Mouse (Mus musculus) heart, embryonic 12.5 days (tissue): ENCODE data around the gene Fndc3a. TPM values are rescaled to one million over a fixed set of nuclear protein-coding genes. Genes with fewer than 3 reads are reported as not detected.

Source experiments
- ATAC-seq: fragments of 200-750 bp; cut with Nextera tagmentation; 2 replicates; pipeline ENCODE4 v1.8.0; 2017; ENCODE audit warnings: moderate TSS enrichment, moderate library complexity; ENCODE audit not compliant: insufficient number of reproducible peaks, low FRiP score
- H3K27ac ChIP-seq: fragments of 300-500 bp; sonication (generic); 2 replicates; pipeline ENCODE4 v1.5.1; 2016; ENCODE audit warnings: mild to moderate bottlenecking, moderate library complexity; ENCODE audit not compliant: poor library complexity, severe bottlenecking
- H3K27me3 ChIP-seq: fragments of 300-500 bp; sonication (generic); replicated peaks from 2 replicates; pipeline ENCODE4 v1.6.1; 2016; ENCODE audit warnings: mild to moderate bottlenecking, moderate library complexity
- H3K36me3 ChIP-seq: fragments of 300-500 bp; sonication (generic); 2 replicates; pipeline ENCODE4 v1.6.1; 2016; ENCODE audit warnings: mild to moderate bottlenecking, moderate library complexity
- H3K4me1 ChIP-seq: fragments of 300-500 bp; sonication (generic); replicated peaks from 2 replicates; pipeline ENCODE4 v1.6.1; 2016; ENCODE audit warnings: mild to moderate bottlenecking
- H3K4me2 ChIP-seq: fragments of 300-500 bp; sonication (generic); 2 replicates; pipeline ENCODE4 v1.6.1; 2016; ENCODE audit warnings: mild to moderate bottlenecking, moderate library complexity
- H3K4me3 ChIP-seq: fragments of 300-500 bp; sonication (generic); 2 replicates; pipeline ENCODE4 v1.5.1; 2016; ENCODE audit warnings: mild to moderate bottlenecking
- H3K9ac ChIP-seq: fragments of 300-500 bp; sonication (generic); 2 replicates; pipeline ENCODE4 v1.6.1; 2016; ENCODE audit warnings: mild to moderate bottlenecking, moderate library complexity
- H3K9me3 ChIP-seq: fragments of 300-500 bp; sonication (generic); replicated peaks from 2 replicates; pipeline ENCODE4 v1.6.1; 2016; ENCODE audit warnings: mild to moderate bottlenecking, moderate library complexity
- WGBS: fragments of 180-500 bp; shearing (Covaris S2); methylation state at CpG from one replicate; pipeline ENCODE4 v1.1.7; 2016; 5-methylcytosine and 5-hydroxymethylcytosine counted together
- polyA plus RNA-seq: library from polyadenylated mRNA; unstranded; fragments of >200 nt; fragmentation: Nextera tagmentation; extraction: Ambion mirVana; gene quantifications from 2 replicates; pipeline ENCODE4 v1.2.1, GENCODE M21; 2016

Gene Fndc3a
- polyA plus RNA-seq, result 21.6 and 22.3 TPM in 2 replicates

GRCm38 (mm10) chr14:72709710-72710340 is at the start of gene Fndc3a:
Fndc3a (minus strand) TSS chr14:72710003.
- peak within 1 kb of the TSS; percentile 91 for H3K4me2 ChIP-seq
- under 1% methylated on average over 65 of the region's 82 CpGs for WGBS
- H3K36me3 ChIP-seq, result no peaks in the 10 kb centered on the region
- peak within 1 kb of the TSS; percentile 84 for H3K9ac ChIP-seq
- H3K4me1 ChIP-seq, result peaks cover 9% of the 10 kb centered on the region
- peak; percentile 90 for ATAC-seq
- no peaks in the 10 kb centered on the region for H3K9me3 ChIP-seq
- peak within 1 kb of the TSS; percentile 75 for H3K4me3 ChIP-seq
- no peaks in the 10 kb centered on the region; the same call in 1 of the 2 replicates for H3K27me3 ChIP-seq
- H3K27ac ChIP-seq, result peak within 1 kb of the TSS; percentile 82

GRCm38 (mm10) chr14:72752893-72753292 is 43.1 kb upstream of the Fndc3a start:
- ATAC-seq, result no peak
- no peaks in the 10 kb centered on the region for H3K4me1 ChIP-seq
- H3K27me3 ChIP-seq, result no peaks in the 10 kb centered on the region
- H3K27ac ChIP-seq, result no peak overlapping the region
- WGBS, result 71% methylated on average over 6 of the region's 6 CpGs
- no peaks in the 10 kb centered on the region for H3K36me3 ChIP-seq
- peaks cover 10% of the 10 kb centered on the region; the same call in 1 of the 2 replicates for H3K9me3 ChIP-seq
- H3K4me3 ChIP-seq, result no peak overlapping the region
- H3K9ac ChIP-seq, result no peak overlapping the region
- H3K4me2 ChIP-seq, result no peak overlapping the region

GRCm38 (mm10) chr14:72750426-72751182 is 40.8 kb upstream of the Fndc3a start:
- no peak for ATAC-seq
- H3K27me3 ChIP-seq, result no peaks in the 10 kb centered on the region
- no peaks in the 10 kb centered on the region for H3K4me1 ChIP-seq
- H3K9ac ChIP-seq, result no peak overlapping the region
- no peak overlapping the region for H3K27ac ChIP-seq
- WGBS, result 76% methylated on average over 5 of the region's 5 CpGs
- no peak overlapping the region for H3K4me2 ChIP-seq
- H3K36me3 ChIP-seq, result no peaks in the 10 kb centered on the region
- H3K4me3 ChIP-seq, result no peak overlapping the region
- peaks cover 10% of the 10 kb centered on the region; the same call in 1 of the 2 replicates for H3K9me3 ChIP-seq

- Histone ChIP-seq H3K9ac (no peak overlapping the region), H3K4me2 (no peak overlapping the region), H3K9me3 (0 out of 2 replicates have a peak, but pooled peaks cover 5% of the 10 kb centered on the region), H3K4me1 (no peaks in the 10 kb centered on the region), H3K27ac (no peak overlapping the region), H3K36me3 (no peaks in the 10 kb centered on the region), H3K4me3 (no peak overlapping the region), H3K27me3 (no peaks in the 10 kb centered on the region)
- WGBS, result 89% methylated on average over 5 of the region's 5 CpGs
- ATAC-seq, result no peak
Measured at GRCm38 (mm10) chr14:72748331-72748730, 38.5 kb upstream of the Fndc3a start.

- no peak overlapping the region for H3K4me2 ChIP-seq
- H3K9ac ChIP-seq, result no peak overlapping the region
- WGBS, result 56% methylated on average over 3 of the region's 3 CpGs
- H3K27ac ChIP-seq, result no peak overlapping the region
- no peak for ATAC-seq
- no peaks in the 10 kb centered on the region for H3K36me3 ChIP-seq
- no peaks in the 10 kb centered on the region for H3K9me3 ChIP-seq
- 0 out of 2 replicates have a peak, but pooled peaks cover 2% of the 10 kb centered on the region for H3K4me1 ChIP-seq
- no peaks in the 10 kb centered on the region for H3K27me3 ChIP-seq
- no peak overlapping the region for H3K4me3 ChIP-seq
Measured at GRCm38 (mm10) chr14:72741667-72742066, 31.9 kb upstream of the Fndc3a start.

- no peak for ATAC-seq
- no peak overlapping the region for H3K4me2 ChIP-seq
Measured at GRCm38 (mm10) chr14:72740336-72740735, 30.5 kb upstream of the Fndc3a start.

GRCm38 (mm10) chr14:72739484-72740208 is 29.8 kb upstream of the Fndc3a start:
- no peak overlapping the region for H3K4me3 ChIP-seq
- no peaks in the 10 kb centered on the region for H3K9me3 ChIP-seq
- H3K9ac ChIP-seq, result no peak overlapping the region
- no peaks in the 10 kb centered on the region for H3K36me3 ChIP-seq
- H3K27ac ChIP-seq, result no peak overlapping the region
- 57% methylated on average over 8 of the region's 8 CpGs for WGBS
- H3K4me2 ChIP-seq, result no peak overlapping the region
- H3K4me1 ChIP-seq, result 0 out of 2 replicates have a peak, but pooled peaks cover 2% of the 10 kb centered on the region
- no peaks in the 10 kb centered on the region for H3K27me3 ChIP-seq
- no peak for ATAC-seq

More at GRCm38 (mm10) chr14:72740336-72740735, 30.5 kb upstream of the Fndc3a start:
- H3K9ac ChIP-seq, result no peak overlapping the region
- no peak overlapping the region for H3K27ac ChIP-seq
- H3K4me3 ChIP-seq, result no peak overlapping the region
- no peaks in the 10 kb centered on the region for H3K36me3 ChIP-seq
- no peaks in the 10 kb centered on the region for H3K27me3 ChIP-seq
- WGBS, result 74% methylated on average over 5 of the region's 5 CpGs
- 0 out of 2 replicates have a peak, but pooled peaks cover 2% of the 10 kb centered on the region for H3K4me1 ChIP-seq
- H3K9me3 ChIP-seq, result no peaks in the 10 kb centered on the region

GRCm38 (mm10) chr14:72738776-72739175 is 29.0 kb upstream of the Fndc3a start:
- H3K9ac ChIP-seq, result no peak overlapping the region
- no peaks in the 10 kb centered on the region for H3K27me3 ChIP-seq
- H3K9me3 ChIP-seq, result no peaks in the 10 kb centered on the region
- ATAC-seq, result no peak
- 0 out of 2 replicates have a peak, but pooled peaks cover 2% of the 10 kb centered on the region for H3K4me1 ChIP-seq
- H3K4me2 ChIP-seq, result no peak overlapping the region
- no peak overlapping the region for H3K4me3 ChIP-seq
- 76% methylated on average over 4 of the region's 4 CpGs for WGBS
- H3K36me3 ChIP-seq, result no peaks in the 10 kb centered on the region
- no peak overlapping the region for H3K27ac ChIP-seq

GRCm38 (mm10) chr14:72738217-72738616 is 28.4 kb upstream of the Fndc3a start:
- no peak overlapping the region for H3K27ac ChIP-seq
- 0 out of 2 replicates have a peak, but pooled peaks cover 2% of the 10 kb centered on the region for H3K4me1 ChIP-seq
- no peak overlapping the region for H3K4me3 ChIP-seq
- H3K36me3 ChIP-seq, result no peaks in the 10 kb centered on the region
- H3K27me3 ChIP-seq, result no peaks in the 10 kb centered on the region
- H3K9ac ChIP-seq, result no peak overlapping the region
- H3K9me3 ChIP-seq, result no peaks in the 10 kb centered on the region
- no peak overlapping the region for H3K4me2 ChIP-seq
- WGBS, result 49% methylated on average over 4 of the region's 4 CpGs
- ATAC-seq, result no peak

- Histone ChIP-seq H3K9me3 (no peaks in the 10 kb centered on the region), H3K4me2 (no peak overlapping the region), H3K4me3 (no peak overlapping the region), H3K9ac (no peak overlapping the region), H3K27ac (no peak overlapping the region), H3K4me1 (no peaks in the 10 kb centered on the region), H3K36me3 (no peaks in the 10 kb centered on the region), H3K27me3 (no peaks in the 10 kb centered on the region)
- ATAC-seq, result no peak
- 72% methylated on average over 3 of the region's 3 CpGs for WGBS
Measured at GRCm38 (mm10) chr14:72725865-72726264, 16.1 kb upstream of the Fndc3a start.
